ENCODE assay signal across 14 mouse cellular contexts in genomic region chr12:75839083-75839736, GRCm38 (mm10). TPM values are rescaled to one million over a fixed set of nuclear protein-coding genes. Genes with fewer than 3 reads are reported as not detected.
DNase-seq lines count a peak whose midpoint lies in the region; ATAC-seq and TF ChIP-seq lines count a peak whose summit lies in the region.
"Had no signal": no experiment of that assay in that cellular context is flagged by ENCODE, and none has a peak within 500 bp of the region (broad histone marks: within the 10 kb centered on the region; RNA-seq: fewer than 3 reads in every experiment).

No protein-coding gene starts in this region.

- intact Hi-C loops in heart, postnatal 36 days (cut with DNase I) = no loop called here

- no peaks in the 10 kb centered on the region for H3K9me3 ChIP-seq in forebrain, embryonic 13.5 days (replicated peaks)
- no peaks in the 10 kb centered on the region for H3K9me3 ChIP-seq in forebrain, postnatal 0 days (ENCODE audit: low read length)
- H3K9me3 ChIP-seq in heart, embryonic 16.5 days (replicated peaks; ENCODE audit: control insufficient read depth, low read length) = no peaks in the 10 kb centered on the region
- no peaks in the 10 kb centered on the region for H3K9me3 ChIP-seq in midbrain, embryonic 14.5 days (ENCODE audit: control insufficient read depth, low read length)
- H3K9me3 ChIP-seq in midbrain, embryonic 16.5 days (replicated peaks; ENCODE audit: control insufficient read depth, low read length, poor library complexity, severe bottlenecking) = no peaks in the 10 kb centered on the region
- H3K9me3 ChIP-seq: midbrain, embryonic 13.5 days had no signal

- H3K27me3 ChIP-seq in forebrain, embryonic 13.5 days = no peaks in the 10 kb centered on the region
- no peaks in the 10 kb centered on the region for H3K27me3 ChIP-seq in forebrain, postnatal 0 days (ENCODE audit: insufficient read depth, low read length)
- H3K27me3 ChIP-seq in heart, embryonic 16.5 days (ENCODE audit: control insufficient read depth, insufficient read depth, low read length) = no peaks in the 10 kb centered on the region
- no peaks in the 10 kb centered on the region for H3K27me3 ChIP-seq in midbrain, embryonic 14.5 days (ENCODE audit: control insufficient read depth, insufficient read depth, low read length)
- H3K27me3 ChIP-seq in midbrain, embryonic 16.5 days (ENCODE audit: control insufficient read depth, insufficient read depth, low read depth, low read length) = no peaks in the 10 kb centered on the region
- H3K27me3 ChIP-seq: CH12.LX had no signal

- no peak overlapping the region for H3K4me2 ChIP-seq in forebrain, embryonic 13.5 days
- H3K4me2 ChIP-seq in forebrain, postnatal 0 days (ENCODE audit: low read depth) = no peak overlapping the region
- peak overlapping the region; percentile 3; the same call in 1 of the 2 replicates for H3K4me2 ChIP-seq in heart, embryonic 16.5 days (ENCODE audit: low read depth, low read length)
- H3K4me2 ChIP-seq in midbrain, embryonic 14.5 days (ENCODE audit: low read length) = no peak overlapping the region
- no peak overlapping the region for H3K4me2 ChIP-seq in midbrain, embryonic 16.5 days (ENCODE audit: low read length)
- H3K4me2 ChIP-seq: midbrain, embryonic 13.5 days had no signal

- ATAC-seq in forebrain, embryonic 13.5 days = no peak
- no peak for ATAC-seq in forebrain, postnatal 0 days
- ATAC-seq in heart, embryonic 16.5 days (replicated peaks; ENCODE audit: extremely low read depth, insufficient read depth, low FRiP score) = no peak
- ATAC-seq in midbrain, embryonic 14.5 days (ENCODE audit: low FRiP score, low TSS enrichment) = no peak
- no peak for ATAC-seq in midbrain, embryonic 16.5 days
- no peak for ATAC-seq in megakaryocyte, adult 5-6 weeks (ENCODE audit: poor library complexity, severe bottlenecking)
- ATAC-seq: inflammation-experienced regulatory T-cells, adult 6 months; midbrain, embryonic 13.5 days had no signal

- DNase-seq in forebrain, postnatal 0 days = no peak
- no peak for DNase-seq in heart, postnatal 36 days
- peak; percentile 46 for DNase-seq in midbrain, embryonic 14.5 days
- DNase-seq in retina, embryonic 14.5 days (ENCODE audit: low spot score) = peak; percentile 36
- DNase-seq: embryo, embryonic 11 days; lung, postnatal 36 days had no signal

- H3K4me3 ChIP-seq in forebrain, embryonic 13.5 days = no peak overlapping the region
- no peak overlapping the region for H3K4me3 ChIP-seq in forebrain, postnatal 0 days (ENCODE audit: low read depth, low read length)
- no peak overlapping the region for H3K4me3 ChIP-seq in heart, embryonic 16.5 days (ENCODE audit: low read length)
- H3K4me3 ChIP-seq in midbrain, embryonic 14.5 days (replicated peaks; ENCODE audit: low read depth, low read length) = no peak overlapping the region
- no peak overlapping the region for H3K4me3 ChIP-seq in midbrain, embryonic 16.5 days (ENCODE audit: low read depth, low read length)
- H3K4me3 ChIP-seq: midbrain, embryonic 13.5 days had no signal

- 56% methylated on average over 11 of the region's 11 CpGs for WGBS in forebrain, embryonic 13.5 days
- WGBS in forebrain, postnatal 0 days = 38% methylated on average over 11 of the region's 11 CpGs
- 36% methylated on average over 11 of the region's 11 CpGs for WGBS in heart, embryonic 16.5 days
- 62% methylated on average over 11 of the region's 11 CpGs for WGBS in midbrain, embryonic 14.5 days
- WGBS in midbrain, embryonic 16.5 days = 64% methylated on average over 11 of the region's 11 CpGs

- H3K36me3 ChIP-seq in forebrain, embryonic 13.5 days (ENCODE audit: poor library complexity, severe bottlenecking) = no peaks in the 10 kb centered on the region
- H3K36me3 ChIP-seq in forebrain, postnatal 0 days (ENCODE audit: insufficient read depth) = no peaks in the 10 kb centered on the region
- H3K36me3 ChIP-seq in heart, embryonic 16.5 days (ENCODE audit: control insufficient read depth, insufficient read depth) = no peaks in the 10 kb centered on the region
- no peaks in the 10 kb centered on the region for H3K36me3 ChIP-seq in midbrain, embryonic 14.5 days (ENCODE audit: control insufficient read depth, insufficient read depth, low read length)
- no peaks in the 10 kb centered on the region for H3K36me3 ChIP-seq in midbrain, embryonic 16.5 days (ENCODE audit: control insufficient read depth, insufficient read depth, low read length)
- H3K36me3 ChIP-seq: midbrain, embryonic 13.5 days had no signal

- H3K9ac ChIP-seq in forebrain, embryonic 13.5 days = no peak overlapping the region
- H3K9ac ChIP-seq in forebrain, postnatal 0 days = no peak overlapping the region
- H3K9ac ChIP-seq in heart, embryonic 16.5 days (ENCODE audit: low read length) = no peak overlapping the region
- no peak overlapping the region for H3K9ac ChIP-seq in midbrain, embryonic 14.5 days (replicated peaks; ENCODE audit: low read length)
- H3K9ac ChIP-seq in midbrain, embryonic 16.5 days (ENCODE audit: low read depth, low read length) = no peak overlapping the region
- H3K9ac ChIP-seq: liver, embryonic 14.5 days; midbrain, embryonic 13.5 days had no signal

- H3K4me1 ChIP-seq in forebrain, embryonic 13.5 days = peaks cover 52% of the 10 kb centered on the region
- 0 out of 2 replicates have a peak, but pooled peaks cover 4% of the 10 kb centered on the region for H3K4me1 ChIP-seq in forebrain, postnatal 0 days (ENCODE audit: insufficient read depth)
- H3K4me1 ChIP-seq in heart, embryonic 16.5 days (ENCODE audit: control insufficient read depth, insufficient read depth, low read length) = peaks cover 36% of the 10 kb centered on the region
- 0 out of 2 replicates have a peak, but pooled peaks cover 6% of the 10 kb centered on the region for H3K4me1 ChIP-seq in midbrain, embryonic 14.5 days (ENCODE audit: control insufficient read depth, insufficient read depth, low read length)
- peaks cover 3% of the 10 kb centered on the region; the same call in 1 of the 2 replicates for H3K4me1 ChIP-seq in midbrain, embryonic 16.5 days (ENCODE audit: control insufficient read depth, insufficient read depth, low read length)

- TF ChIP-seq CTCF in forebrain, postnatal 0 days (IDR thresholded peaks at IDR 0.05; ENCODE audit: low read depth) = no peak

- peak overlapping the region; percentile 14; the same call in 1 of the 2 replicates for H3K27ac ChIP-seq in forebrain, embryonic 13.5 days
- H3K27ac ChIP-seq in forebrain, postnatal 0 days (ENCODE audit: low read depth, low read length) = no peak overlapping the region
- peak overlapping the region; percentile 55 for H3K27ac ChIP-seq in heart, embryonic 16.5 days (ENCODE audit: low read length)
- no peak overlapping the region for H3K27ac ChIP-seq in midbrain, embryonic 14.5 days (replicated peaks; ENCODE audit: low read depth, low read length)
- no peak overlapping the region for H3K27ac ChIP-seq in midbrain, embryonic 16.5 days (ENCODE audit: low read length)
- H3K27ac ChIP-seq: liver, embryonic 14.5 days; midbrain, embryonic 13.5 days had no signal

RNA-seq across cellular contexts. Expression of gene Syne2, which starts 21.3 kb away (rescaled TPM):
- 137 TPM in 2 replicates for polyA plus RNA-seq in forebrain, embryonic 13.5 days (2015; fragmentation: Nextera tagmentation; extraction: Ambion mirVana)
- total RNA-seq in forebrain, postnatal 0 days (2014; rRNA removed) = 56.2 and 63.5 TPM in 2 replicates
- 21.0 and 27.0 TPM in 2 replicates for polyA plus RNA-seq in forebrain, postnatal 0 days (2015; fragmentation: Nextera tagmentation; extraction: Ambion mirVana)
- polyA plus RNA-seq in heart, embryonic 16.5 days (2015; fragmentation: Nextera tagmentation; extraction: Ambion mirVana) = 38.4 and 42.0 TPM in 2 replicates
- 10 to 100 TPM; 33.4 to 40.0 TPM for total RNA-seq in heart, postnatal 36 days (2021)
- polyA plus RNA-seq in midbrain, embryonic 14.5 days (2014; fragmentation: Nextera tagmentation; extraction: Ambion mirVana) = 45.0 and 63.5 TPM in 2 replicates
- polyA plus RNA-seq in midbrain, embryonic 16.5 days (2015; fragmentation: Nextera tagmentation; extraction: Ambion mirVana) = 41.4 and 51.6 TPM in 2 replicates
- total RNA-seq in megakaryocyte, adult 5-6 weeks (2015) = 17.4 and 17.8 TPM in 2 replicates
- total RNA-seq in megakaryocyte, adult 5-6 weeks (2017) = 31.6 and 34.6 TPM in 2 replicates

Comparison
In these comparisons a context has a peak if more than half of its experiments do, and no peak if none do; other contexts are left out.
1. H3K27ac ChIP-seq: peak in forebrain, embryonic 13.5 days (single experiment) and heart, embryonic 16.5 days (single experiment); none in forebrain, postnatal 0 days (single experiment), midbrain, embryonic 14.5 days (single experiment) and midbrain, embryonic 16.5 days (single experiment).
2. DNase-seq: peak in midbrain, embryonic 14.5 days (single experiment) and retina, embryonic 14.5 days (single experiment); none in forebrain, postnatal 0 days (single experiment) and heart, postnatal 36 days (0 of 2).